Mouse (Mus musculus): ENCODE data around the gene Gm10197. TPM values are rescaled to one million over a fixed set of nuclear protein-coding genes. Genes with fewer than 3 reads are reported as not detected.

Gene Gm10197
- polyA plus RNA-seq, 1 experiment = not detected

DNA sequence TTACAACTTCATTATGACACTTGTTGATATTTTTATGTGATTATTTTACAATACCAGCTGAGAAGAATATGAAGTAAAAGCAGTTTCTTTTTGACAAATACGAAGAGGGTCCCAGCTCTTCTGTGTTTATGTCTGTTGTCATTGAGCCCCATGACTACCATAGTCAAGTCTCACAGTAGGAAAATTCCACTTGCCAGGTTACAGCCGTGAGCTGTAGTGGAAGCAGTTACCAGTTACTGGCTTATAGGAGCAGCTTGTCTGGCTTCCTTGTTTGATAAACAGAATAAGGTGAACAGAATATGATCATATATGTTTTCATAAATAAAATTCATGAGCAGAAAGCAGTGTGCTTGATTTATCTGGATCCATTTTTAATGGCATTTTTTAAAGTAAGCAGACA, 7.0 kb downstream of the Gm10197 start:
- DNase-seq (ENCODE audit: low read depth, low spot score) = no peak
- 19% methylated on average over 2 of the region's 2 CpGs for WGBS

DNA sequence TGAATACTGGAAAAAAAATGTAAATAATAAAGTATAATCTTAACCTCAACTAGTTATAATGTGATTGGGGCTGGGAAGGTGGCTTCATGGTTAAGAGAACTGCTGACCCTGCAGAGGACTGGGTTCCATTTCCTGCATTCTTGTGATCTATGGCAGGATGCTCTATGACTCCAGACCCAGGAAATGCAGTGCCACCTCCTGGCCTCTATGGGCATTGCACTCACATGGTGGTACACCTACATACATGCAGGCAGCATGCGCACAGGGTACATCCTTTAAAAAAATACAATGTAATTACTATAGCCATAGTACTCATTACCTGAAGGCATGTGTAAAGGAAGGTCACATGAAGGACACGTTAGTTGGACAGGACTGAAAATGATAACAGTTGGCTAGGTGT, 8.6 kb downstream of the Gm10197 start:
- no peak for DNase-seq (ENCODE audit: low read depth, low spot score)
- 49% methylated on average over 2 of the region's 2 CpGs for WGBS

DNA sequence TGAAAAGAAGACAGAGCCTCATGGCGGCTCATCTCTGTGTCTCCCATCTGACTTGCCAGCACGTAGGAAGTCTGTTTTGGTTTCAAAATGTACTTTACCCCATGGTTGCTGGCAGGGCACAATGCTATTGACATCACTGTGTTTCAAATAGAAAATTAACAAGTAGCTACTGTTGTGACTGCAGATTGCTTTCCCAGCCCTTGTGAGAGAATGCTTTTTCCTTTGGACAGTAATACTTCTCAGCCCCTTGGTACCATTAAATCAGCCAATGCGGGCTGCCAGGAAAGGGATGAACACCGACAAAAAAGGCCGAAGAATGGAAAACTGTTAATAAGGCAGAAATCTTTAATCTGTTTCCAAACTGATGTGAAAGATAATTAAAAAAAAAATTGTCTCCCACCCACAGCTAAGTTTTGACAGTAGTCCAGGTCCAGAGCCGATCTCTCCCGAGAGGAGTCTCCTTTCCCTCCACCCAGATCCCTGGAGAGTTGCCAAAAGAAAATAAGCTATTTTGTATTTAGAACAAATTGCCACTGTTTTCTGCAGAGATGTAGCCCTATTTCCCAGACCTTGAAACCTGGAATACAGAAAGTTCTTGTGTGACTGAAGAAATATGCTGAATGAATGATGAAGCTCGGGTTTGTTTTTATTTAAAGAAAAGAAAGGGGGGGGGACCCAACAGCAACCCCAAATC, 11.2 kb downstream of the Gm10197 start:
- DNase-seq (ENCODE audit: low read depth, low spot score) = no peak

DNA sequence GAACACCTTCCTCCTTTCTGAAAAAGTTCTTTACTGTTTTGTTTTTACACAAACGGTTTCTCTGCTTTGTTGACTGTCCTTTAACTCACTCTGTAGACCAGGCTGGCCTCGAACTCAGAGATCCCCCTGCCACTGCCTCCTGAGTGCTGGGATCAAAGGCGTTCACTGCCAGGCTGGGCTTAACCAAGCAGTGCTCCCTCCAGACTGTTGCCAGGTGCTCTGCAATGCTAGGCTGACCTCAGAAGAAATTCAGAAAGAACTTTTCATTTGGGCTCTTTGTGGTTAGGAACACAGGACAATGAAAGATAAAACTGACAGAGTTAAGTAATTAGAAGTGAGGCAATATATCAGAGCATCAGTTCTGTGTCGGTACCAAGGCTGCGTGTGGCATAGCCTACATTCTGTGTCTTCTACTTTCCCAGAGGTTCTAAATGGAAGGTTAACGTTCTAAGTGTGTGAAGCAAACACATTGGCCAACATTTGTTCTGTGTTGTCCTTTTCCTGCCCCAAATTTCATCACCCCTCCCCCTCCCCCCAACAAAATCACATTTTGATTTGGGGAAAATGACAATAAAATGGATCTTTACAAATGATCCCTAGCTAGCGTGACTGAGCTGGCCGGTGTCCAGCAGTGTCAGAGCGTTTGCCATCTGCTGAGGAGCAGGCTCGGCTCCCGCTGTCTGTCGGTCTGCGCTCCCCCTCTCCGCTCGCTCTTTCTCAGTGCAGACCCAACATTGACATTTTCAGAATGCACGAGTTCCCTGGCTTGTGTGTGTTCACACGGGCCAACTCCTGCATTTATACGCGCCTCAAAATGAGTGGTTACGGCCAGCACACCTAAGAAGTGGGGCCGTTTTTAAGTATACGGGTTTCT, 12.2 kb downstream of the Gm10197 start:
- 58% methylated on average over 22 of the region's 22 CpGs for WGBS
- DNase-seq (ENCODE audit: low read depth, low spot score) = no peak

More for the DNA sequence above, 11.2 kb downstream of the Gm10197 start:
- WGBS = 58% methylated on average over 8 of the region's 8 CpGs

DNA sequence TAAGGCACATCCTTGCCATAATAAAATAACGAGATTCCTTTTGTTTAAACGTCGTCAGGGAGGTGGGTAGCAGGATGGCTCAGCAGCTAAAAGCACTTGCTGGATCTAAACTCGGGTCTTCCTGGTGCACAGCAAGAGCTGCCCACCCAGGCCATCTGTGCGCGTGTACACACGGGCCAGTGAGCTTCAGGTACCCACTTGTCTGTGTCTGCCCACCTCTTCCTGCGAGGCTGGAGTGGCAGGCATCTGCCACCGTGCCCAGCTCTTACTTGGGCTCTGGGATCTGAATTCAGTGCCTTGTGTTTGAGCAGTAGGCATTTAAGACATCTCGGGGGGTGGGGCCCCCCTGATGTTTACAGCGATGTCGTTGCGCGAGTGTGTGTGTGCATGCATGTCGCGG, 16.5 kb downstream of the Gm10197 start:
- no peak for DNase-seq (ENCODE audit: low read depth, low spot score)
- WGBS = 84% methylated on average over 16 of the region's 16 CpGs

DNA sequence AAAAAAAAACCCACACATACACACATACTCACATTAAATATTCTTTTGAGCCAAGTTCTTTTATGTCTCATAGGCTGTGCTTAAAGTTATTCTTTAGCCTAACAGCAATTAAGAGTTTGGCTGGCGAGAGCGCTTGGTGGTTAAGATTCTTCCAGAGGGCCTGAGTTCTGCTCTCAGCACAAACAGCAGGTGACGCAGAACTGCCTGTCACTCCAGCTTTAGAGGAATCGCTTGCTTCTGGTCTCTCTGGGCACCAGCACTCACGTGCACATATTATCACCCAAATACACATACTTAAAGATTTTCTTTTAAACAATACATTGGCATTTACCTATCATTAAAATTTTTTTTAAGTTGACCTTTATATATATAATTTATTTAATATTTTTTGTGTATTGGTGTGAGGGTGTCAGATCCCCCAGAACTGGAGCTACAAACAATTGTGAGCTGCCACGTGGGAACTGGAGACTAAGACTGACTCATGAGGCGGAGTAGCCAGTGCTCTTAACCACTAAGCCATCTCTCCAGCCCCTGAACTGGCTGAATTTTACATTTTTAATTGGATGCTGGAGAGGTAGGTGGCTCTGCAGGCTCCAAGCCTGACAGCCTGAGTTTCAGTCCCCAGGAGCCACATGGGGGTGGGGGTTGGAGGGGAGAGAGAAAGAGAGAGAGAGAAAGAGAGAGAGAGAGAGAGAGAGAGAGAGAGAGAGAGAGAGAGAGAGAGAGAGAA, 17.1 kb downstream of the Gm10197 start:
- 83% methylated on average over 7 of the region's 7 CpGs for WGBS
- no peak for DNase-seq (ENCODE audit: low read depth, low spot score)

DNA sequence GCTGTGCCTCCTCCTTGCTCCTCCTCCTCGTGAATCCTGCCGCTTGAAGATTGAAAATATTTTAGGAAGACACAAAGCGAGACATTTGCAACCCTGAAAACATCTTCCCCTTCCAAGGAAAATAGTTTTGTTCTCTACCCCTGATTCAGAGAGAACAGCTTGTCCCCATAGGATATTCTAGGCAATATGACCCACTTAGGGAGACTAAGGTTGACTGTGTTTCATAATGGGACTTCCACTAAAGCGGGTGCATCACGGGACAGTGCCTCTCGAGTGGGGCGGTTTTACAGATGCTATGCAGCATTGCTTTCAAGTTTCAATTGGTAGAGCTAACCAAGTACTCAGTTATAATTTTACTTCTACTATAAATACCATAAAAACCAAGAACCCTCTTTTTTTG, 17.7 kb downstream of the Gm10197 start:
- no peak for DNase-seq (ENCODE audit: low read depth, low spot score)
- 90% methylated on average over 7 of the region's 7 CpGs for WGBS

DNA sequence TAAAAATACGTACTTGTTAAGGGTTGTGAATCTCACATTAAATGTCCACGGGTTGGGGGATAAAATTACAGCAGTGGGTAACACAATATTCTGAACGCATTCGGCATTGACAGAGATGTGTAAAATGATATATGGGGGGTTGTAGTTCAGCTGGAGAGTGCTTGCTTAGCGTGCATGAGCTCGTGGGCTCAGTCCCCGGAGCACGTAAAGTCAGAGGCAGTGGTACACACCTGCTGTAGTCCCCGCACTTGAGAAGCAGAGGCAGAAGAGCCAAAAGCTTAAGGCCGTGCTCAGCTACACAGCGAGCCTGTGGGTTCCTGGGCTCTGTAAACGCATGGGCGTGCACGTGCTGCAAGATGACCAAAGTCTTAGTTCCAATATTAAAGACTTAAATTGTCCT, 25.8 kb downstream of the Gm10197 start:
- WGBS = 79% methylated on average over 14 of the region's 14 CpGs
- DNase-seq (ENCODE audit: low read depth, low spot score) = no peak

DNA sequence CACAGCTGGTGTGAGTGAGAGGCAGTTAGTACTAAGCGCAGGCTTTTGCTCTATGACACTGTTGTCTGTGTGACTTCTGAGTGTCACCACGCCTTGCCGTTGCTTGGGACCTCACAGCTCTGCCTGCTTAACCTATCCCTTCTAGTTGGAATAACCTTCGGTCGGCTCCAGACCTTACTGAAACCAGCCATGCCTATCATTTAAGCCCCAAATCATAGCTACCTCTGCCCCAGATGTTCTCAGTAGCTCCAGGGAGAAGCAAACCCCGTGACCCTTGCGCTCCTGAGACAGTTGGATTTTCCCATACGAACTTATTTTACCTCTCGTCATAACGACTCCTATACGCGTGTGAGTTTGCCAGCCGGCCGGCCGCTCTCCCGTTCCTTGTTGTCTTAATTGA, 27.5 kb downstream of the Gm10197 start:
- DNase-seq (ENCODE audit: low read depth, low spot score) = no peak
- 76% methylated on average over 16 of the region's 16 CpGs for WGBS

DNA sequence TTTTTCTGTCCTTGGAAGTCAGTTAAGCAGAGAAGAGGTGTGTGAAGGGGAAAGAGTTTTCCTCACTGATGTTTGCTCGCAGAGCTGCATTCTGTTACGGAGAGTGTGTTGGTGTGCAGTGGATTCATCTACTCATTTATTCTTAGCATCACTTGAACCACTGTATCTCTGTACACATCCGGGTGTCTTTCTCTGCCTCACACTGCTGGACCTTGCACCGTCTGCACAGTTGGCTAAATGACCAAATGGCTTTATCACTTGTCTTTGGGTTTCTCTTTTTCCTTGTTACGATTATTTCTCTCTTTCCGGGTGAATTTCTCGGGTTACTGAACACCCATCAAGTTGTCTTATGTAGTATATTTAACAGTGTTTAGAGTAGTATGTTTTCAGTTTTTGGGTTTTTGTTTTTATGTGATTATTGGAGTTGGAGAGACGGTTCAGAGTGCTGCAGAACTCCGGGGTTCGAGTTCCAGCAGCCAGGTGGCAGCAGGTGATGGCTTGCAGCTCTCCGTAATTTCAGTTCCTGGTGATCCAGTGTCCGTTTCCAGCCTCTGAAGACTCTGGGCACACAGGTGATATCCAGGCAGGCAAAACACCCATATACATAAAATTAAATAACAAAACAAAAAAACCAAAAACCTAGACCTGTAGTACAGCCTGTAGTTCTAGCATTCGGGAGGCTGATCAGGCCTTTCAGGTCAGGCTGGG, 28.2 kb downstream of the Gm10197 start:
- WGBS = 76% methylated on average over 13 of the region's 13 CpGs
- DNase-seq (ENCODE audit: low read depth, low spot score) = no peak

DNA sequence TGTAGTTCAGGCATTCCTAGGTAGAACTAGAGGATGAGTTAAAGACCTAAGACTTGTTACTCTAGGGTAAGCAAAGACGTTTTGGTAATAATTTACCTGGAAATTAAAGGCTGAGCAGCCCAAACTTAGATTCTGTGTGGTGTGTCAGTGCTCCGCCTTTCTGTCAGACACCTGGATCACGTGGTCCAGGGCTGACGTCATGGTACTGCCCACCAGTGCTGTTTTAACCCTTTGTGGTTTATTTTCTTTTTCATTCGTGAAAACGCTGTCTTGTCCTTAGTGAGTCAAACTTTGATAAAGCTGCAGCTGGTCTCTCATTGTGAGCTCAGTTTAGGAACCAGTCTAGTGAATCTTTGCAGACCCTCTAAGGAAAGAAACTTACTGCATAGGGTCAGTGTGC, 31.1 kb downstream of the Gm10197 start:
- 16% methylated on average over 6 of the region's 6 CpGs for WGBS
- DNase-seq (ENCODE audit: low read depth, low spot score) = no peak

DNA sequence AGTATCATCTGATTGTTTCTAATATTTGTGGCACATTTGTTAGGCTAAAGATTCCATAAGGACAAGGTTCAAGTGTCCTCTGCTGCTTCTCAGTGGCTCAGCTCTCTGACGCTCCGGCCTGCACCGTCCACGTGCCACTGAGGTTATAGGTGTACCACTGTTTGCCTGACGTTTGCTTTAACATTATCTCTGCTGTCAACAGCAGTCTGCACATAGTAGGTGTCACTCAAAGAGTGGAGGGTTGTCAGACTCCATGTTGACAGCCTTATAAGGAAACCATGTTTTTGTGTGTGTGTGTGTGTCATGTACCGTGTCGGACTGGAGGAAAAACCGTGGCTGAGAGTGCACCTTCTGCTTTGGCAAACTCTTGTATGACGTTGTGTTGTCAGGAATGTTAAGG, 36.3 kb downstream of the Gm10197 start:
- 88% methylated on average over 9 of the region's 9 CpGs for WGBS
- DNase-seq (ENCODE audit: low read depth, low spot score) = no peak

DNA sequence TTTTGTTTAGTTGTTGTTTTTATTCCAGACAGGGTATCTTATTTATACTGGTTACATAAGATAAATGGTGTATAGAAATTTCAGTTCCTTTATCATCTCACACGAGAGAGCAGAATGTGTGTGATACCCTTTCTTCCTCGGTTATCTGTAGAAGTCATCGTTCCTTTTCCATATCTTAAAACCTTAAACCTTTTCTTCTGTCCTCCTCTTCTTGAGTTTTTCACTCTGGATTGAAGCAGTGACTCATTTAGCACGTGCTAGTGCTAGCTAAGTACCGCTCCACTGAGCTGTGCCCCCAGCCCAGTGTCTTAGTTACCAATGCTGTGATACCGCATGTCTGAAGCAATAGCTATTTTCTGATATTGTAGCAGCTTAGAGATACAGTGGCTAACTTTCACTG, 37.8 kb downstream of the Gm10197 start:
- 90% methylated on average over 6 of the region's 6 CpGs for WGBS

DNA sequence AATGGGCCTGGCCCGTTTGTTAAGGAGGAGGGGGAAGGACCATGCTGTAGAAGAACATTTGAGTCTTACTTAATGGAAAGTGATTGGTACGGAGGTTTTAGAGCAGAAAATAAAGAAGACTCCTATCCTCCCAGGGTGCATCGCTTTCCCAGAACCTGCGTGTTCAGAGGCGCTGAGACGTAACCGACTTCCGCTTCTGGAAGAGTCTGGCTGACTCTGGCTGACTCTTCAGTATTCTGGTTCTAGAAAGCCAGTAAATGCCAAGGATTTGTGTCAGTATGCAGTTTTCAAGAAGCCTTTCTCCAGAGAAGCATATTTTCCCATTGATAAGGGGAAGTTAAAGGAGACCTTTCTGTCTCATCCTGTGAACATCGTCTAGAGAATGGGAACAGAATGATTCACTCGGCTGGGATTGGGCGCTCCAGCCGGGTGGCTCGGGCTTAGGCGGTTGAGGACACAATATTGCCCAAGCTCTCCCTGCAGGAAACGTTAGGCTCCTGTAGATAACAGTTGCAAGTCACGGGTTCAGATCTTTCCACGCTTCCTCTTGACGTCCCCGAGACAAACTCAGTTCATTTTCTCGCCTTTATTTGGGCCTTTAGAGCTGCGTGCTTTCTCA, 39.6 kb downstream of the Gm10197 start:
- 93% methylated on average over 21 of the region's 21 CpGs for WGBS

More for the DNA sequence above, 37.8 kb downstream of the Gm10197 start:
- DNase-seq (ENCODE audit: low read depth, low spot score) = no peak

DNA sequence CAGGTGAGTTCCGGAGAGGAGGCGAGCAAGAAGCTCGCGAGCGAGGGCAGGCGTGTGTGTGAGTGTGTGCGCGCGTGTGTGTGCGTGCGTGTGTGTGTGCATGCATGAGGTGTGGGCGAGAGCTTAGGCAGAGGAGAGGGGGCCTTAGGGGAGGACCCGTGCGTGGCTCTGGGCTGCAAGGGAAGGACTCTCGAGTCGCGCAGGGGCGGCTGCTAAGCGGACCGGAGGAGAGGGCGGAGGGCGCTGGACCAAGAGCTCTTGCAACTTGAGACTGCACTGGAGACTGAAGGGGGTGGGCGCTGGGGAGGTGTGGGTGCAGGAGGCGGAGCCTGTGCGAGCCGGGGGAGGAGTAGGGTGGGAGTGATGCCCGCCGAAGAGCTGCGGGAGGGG, 41.6 kb downstream of the Gm10197 start:
- WGBS = 1% methylated on average over 29 of the region's 29 CpGs
- DNase-seq (ENCODE audit: low read depth, low spot score) = no peak

More for the DNA sequence above, 39.6 kb downstream of the Gm10197 start:
- no peak for DNase-seq (ENCODE audit: low read depth, low spot score)

DNA sequence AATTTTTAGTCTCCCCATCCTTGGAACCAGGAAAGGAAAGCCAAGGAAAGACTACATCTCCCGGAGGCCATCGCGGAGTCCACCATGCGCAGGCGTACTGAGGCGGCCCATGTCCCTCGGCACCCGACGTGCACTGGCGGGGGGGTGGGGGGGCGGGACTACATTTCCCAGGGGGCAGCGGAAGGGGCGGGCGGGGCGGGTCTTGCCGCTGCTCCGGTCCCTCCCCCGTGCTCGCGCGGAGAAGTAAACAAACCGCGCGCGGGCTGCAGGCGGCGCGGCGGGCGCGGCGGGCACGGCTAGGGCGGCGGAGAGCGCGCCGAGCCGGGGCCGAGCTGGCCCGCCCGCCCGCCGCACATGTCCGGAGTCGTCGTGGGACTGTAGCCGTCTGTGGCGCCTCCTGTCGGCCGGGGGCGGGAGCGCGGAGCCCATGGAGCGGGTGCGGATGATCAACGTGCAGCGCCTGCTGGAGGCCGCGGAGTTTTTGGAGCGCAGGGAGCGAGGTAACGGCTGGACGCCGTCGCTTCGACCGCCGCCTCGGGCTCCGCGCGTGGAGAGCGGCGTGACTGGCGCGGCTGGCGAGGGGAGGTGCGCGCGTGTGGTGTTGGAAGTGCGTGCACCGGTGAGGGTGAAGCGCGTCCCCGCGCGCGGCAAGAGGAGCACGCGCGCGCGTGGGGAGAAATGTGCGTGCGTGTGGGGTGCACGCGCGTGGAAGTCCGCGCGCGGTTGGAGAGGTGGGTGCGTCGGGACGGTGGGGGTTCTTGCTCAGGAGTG, 42.2 kb downstream of the Gm10197 start:
- no peak for DNase-seq (ENCODE audit: low read depth, low spot score)
- WGBS = under 1% methylated on average over 106 of the region's 106 CpGs

DNA sequence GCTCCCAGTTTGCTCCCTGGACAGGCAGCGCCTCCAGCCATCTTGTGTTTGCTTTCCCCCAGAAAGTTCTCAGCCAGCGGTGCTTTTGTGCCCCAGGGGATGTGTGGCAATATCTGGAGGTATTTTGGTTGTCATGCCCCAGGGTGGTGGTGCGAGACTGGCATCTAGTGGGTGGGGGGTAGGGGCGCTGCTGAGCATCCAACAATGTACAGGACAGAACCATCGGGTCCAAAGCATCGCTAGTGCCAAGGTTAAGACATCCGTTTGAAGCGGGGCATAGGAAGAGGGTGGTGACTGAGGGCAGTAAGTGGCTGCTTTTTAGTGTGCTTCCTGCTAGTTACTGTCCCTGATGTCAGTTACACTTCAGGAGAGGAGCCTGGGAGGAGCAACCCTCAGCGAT, 43.5 kb downstream of the Gm10197 start:
- no peak for DNase-seq (ENCODE audit: low read depth, low spot score)
- 71% methylated on average over 9 of the region's 9 CpGs for WGBS

DNA sequence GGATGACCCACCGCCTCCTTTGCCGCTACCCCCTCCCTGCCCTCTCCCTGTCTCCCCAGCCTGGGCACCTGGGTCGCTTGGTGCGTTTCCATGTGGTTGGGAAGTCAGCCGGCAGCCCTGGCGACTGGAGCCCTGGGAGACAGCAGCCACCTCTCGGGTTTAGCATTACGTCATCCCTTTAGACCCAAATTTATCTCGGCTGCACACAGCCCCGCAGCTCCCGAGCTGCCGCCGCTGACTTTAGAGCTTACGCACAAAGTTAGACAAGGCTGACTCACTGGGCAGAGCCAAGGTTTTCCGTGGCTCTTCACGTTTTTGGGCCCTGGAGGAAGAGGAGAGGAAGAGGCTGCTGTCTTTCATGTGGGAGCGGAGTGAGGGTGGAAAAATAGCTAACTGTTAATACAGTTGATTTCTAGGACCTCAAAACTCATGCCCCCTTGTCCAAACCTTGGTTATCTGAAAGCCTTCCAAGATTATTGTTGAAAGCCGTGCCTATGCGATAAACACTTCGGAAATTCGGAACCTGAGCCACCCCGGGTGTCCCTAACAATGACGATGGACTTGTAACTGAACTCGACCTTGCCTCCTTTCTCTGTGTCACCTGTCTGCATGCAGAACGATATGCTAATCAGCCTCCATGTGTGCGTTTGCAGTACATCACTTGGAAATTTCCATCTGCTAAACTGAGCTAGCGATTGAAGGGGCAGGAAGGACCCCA, 45.8 kb downstream of the Gm10197 start:
- no peak for DNase-seq (ENCODE audit: low read depth, low spot score)
- WGBS = 35% methylated on average over 27 of the region's 27 CpGs
